Mouse (Mus musculus): ENCODE results near the gene Rusc2.

Rusc2 gene

GRCm38 (mm10) chr4:43381408-43382154, at the start of gene Rusc2:
TSS of gene Rusc2 (plus strand) at chr4:43381979.
- no peak for DNase-seq (ENCODE audit: low read depth, low spot score)

GRCm38 (mm10) chr4:43334771-43335170, 47.0 kb upstream of the Rusc2 start:
- no peak for DNase-seq (ENCODE audit: low read depth, low spot score)

GRCm38 (mm10) chr4:43336176-43336575, 45.6 kb upstream of the Rusc2 start:
- no peak for DNase-seq (ENCODE audit: low read depth, low spot score)

- DNase-seq (ENCODE audit: low read depth, low spot score) = no peak
Observed at GRCm38 (mm10) chr4:43340096-43340804, 41.5 kb upstream of the Rusc2 start.

- no peak for DNase-seq (ENCODE audit: low read depth, low spot score)
Observed at GRCm38 (mm10) chr4:43341276-43341891, 40.4 kb upstream of the Rusc2 start.

- DNase-seq (ENCODE audit: low read depth, low spot score) = no peak
Observed at GRCm38 (mm10) chr4:43342443-43342842, 39.3 kb upstream of the Rusc2 start.

- no peak for DNase-seq (ENCODE audit: low read depth, low spot score)
Observed at GRCm38 (mm10) chr4:43344932-43345331, 36.8 kb upstream of the Rusc2 start.

- DNase-seq (ENCODE audit: low read depth, low spot score) = no peak
Observed at GRCm38 (mm10) chr4:43349206-43349605, 32.6 kb upstream of the Rusc2 start.

- no peak for DNase-seq (ENCODE audit: low read depth, low spot score)
Observed at GRCm38 (mm10) chr4:43350038-43350560, 31.7 kb upstream of the Rusc2 start.

- no peak for DNase-seq (ENCODE audit: low read depth, low spot score)
Observed at GRCm38 (mm10) chr4:43353662-43354061, 28.1 kb upstream of the Rusc2 start.

- no peak for DNase-seq (ENCODE audit: low read depth, low spot score)
Observed at GRCm38 (mm10) chr4:43364914-43365560, 16.7 kb upstream of the Rusc2 start.

- DNase-seq (ENCODE audit: low read depth, low spot score) = no peak
Observed at GRCm38 (mm10) chr4:43367295-43367694, 14.5 kb upstream of the Rusc2 start.

GRCm38 (mm10) chr4:43367787-43368186, 14.0 kb upstream of the Rusc2 start:
- DNase-seq (ENCODE audit: low read depth, low spot score) = no peak

- DNase-seq (ENCODE audit: low read depth, low spot score) = no peak
Observed at GRCm38 (mm10) chr4:43371406-43371805, 10.4 kb upstream of the Rusc2 start.

- DNase-seq (ENCODE audit: low read depth, low spot score) = no peak
Observed at GRCm38 (mm10) chr4:43372155-43372554, 9.6 kb upstream of the Rusc2 start.

GRCm38 (mm10) chr4:43374266-43374665, 7.5 kb upstream of the Rusc2 start:
- no peak for DNase-seq (ENCODE audit: low read depth, low spot score)

- DNase-seq (ENCODE audit: low read depth, low spot score) = no peak
Observed at GRCm38 (mm10) chr4:43379601-43380000, 2.2 kb upstream of the Rusc2 start.

- no peak for DNase-seq (ENCODE audit: low read depth, low spot score)
Observed at GRCm38 (mm10) chr4:43380951-43381350, 828 bp upstream of the Rusc2 start.

- no peak for DNase-seq (ENCODE audit: low read depth, low spot score)
Observed at GRCm38 (mm10) chr4:43382155-43383020, 609 bp downstream of the Rusc2 start.

- DNase-seq (ENCODE audit: low read depth, low spot score) = no peak
Observed at GRCm38 (mm10) chr4:43383246-43384082, 1.7 kb downstream of the Rusc2 start.

Data from c-Kit-negative CD71-positive TER-119-positive erythroid progenitor cells, embryonic 14.5 days (primary cell).